In genomic region chr10:99115471-99116236, GRCm38 (mm10) we compare ENCODE assay signal across 12 mouse cellular contexts. TPM values are rescaled to one million over a fixed set of nuclear protein-coding genes. Genes with fewer than 3 reads are reported as not detected.
DNase-seq lines count a peak whose midpoint lies in the region; ATAC-seq and TF ChIP-seq lines count a peak whose summit lies in the region.
"Had no signal": no experiment of that assay in that cellular context is flagged by ENCODE, and none has a peak within 500 bp of the region (broad histone marks: within the 10 kb centered on the region; RNA-seq: fewer than 3 reads in every experiment).

No protein-coding gene starts in this region.

- H3K4me2 ChIP-seq in heart, embryonic 16.5 days (ENCODE audit: low read depth, low read length) = peak overlapping the region; percentile 53
- peak overlapping the region; percentile 28 for H3K4me2 ChIP-seq in intestine, embryonic 14.5 days (ENCODE audit: low read length)
- no peak overlapping the region for H3K4me2 ChIP-seq in stomach, postnatal 0 days (replicated peaks; ENCODE audit: low read depth)

- no peak overlapping the region for H3K27ac ChIP-seq in heart, embryonic 16.5 days (ENCODE audit: low read length)
- 0 out of 2 replicates have a peak overlapping the region, but pooled peaks have one; percentile 5 for H3K27ac ChIP-seq in spleen, adult 2 months (ENCODE audit: insufficient read depth, low read length)
- H3K27ac ChIP-seq in intestine, embryonic 14.5 days (ENCODE audit: low read depth) = peak overlapping the region; percentile 43; the same call in 1 of the 2 replicates
- peak overlapping the region; percentile 49 for H3K27ac ChIP-seq in stomach, postnatal 0 days (replicated peaks)
- H3K27ac ChIP-seq: gastrocnemius, adult 2 months had no signal

- peaks cover 10% of the 10 kb centered on the region for H3K4me1 ChIP-seq in heart, embryonic 16.5 days (ENCODE audit: control insufficient read depth, insufficient read depth, low read length)
- H3K4me1 ChIP-seq in spleen, adult 2 months (ENCODE audit: control insufficient read depth, insufficient read depth, insufficient read length) = peaks cover 17% of the 10 kb centered on the region; the same call in 1 of the 2 replicates
- H3K4me1 ChIP-seq in intestine, embryonic 14.5 days (replicated peaks; ENCODE audit: control insufficient read depth, insufficient read depth, low read length) = peaks cover 56% of the 10 kb centered on the region
- peaks cover 6% of the 10 kb centered on the region; the same call in 1 of the 2 replicates for H3K4me1 ChIP-seq in stomach, postnatal 0 days (replicated peaks; ENCODE audit: control insufficient read depth, insufficient read depth)

- peak; percentile 39; the same call in 1 of the 2 replicates for ATAC-seq in heart, embryonic 16.5 days (replicated peaks; ENCODE audit: extremely low read depth, insufficient read depth, low FRiP score)
- ATAC-seq in intestine, embryonic 14.5 days (replicated peaks; ENCODE audit: low FRiP score, low TSS enrichment, low read depth) = no peak
- ATAC-seq in stomach, postnatal 0 days (ENCODE audit: low FRiP score, low TSS enrichment) = no peak

- H3K9ac ChIP-seq in heart, embryonic 16.5 days (ENCODE audit: low read length) = no peak overlapping the region; the same call in 1 of the 2 replicates
- no peak overlapping the region for H3K9ac ChIP-seq in intestine, embryonic 14.5 days (ENCODE audit: low read length)
- H3K9ac ChIP-seq in stomach, postnatal 0 days (ENCODE audit: low read length) = no peak overlapping the region

- no peak for TF ChIP-seq EP300 in stomach, postnatal 0 days (optimal IDR thresholded peaks at IDR 0.05)

- H3K36me3 ChIP-seq in heart, embryonic 16.5 days (ENCODE audit: control insufficient read depth, insufficient read depth) = no peaks in the 10 kb centered on the region
- no peaks in the 10 kb centered on the region for H3K36me3 ChIP-seq in spleen, adult 2 months (ENCODE audit: control insufficient read depth, insufficient read depth, low read length)
- H3K36me3 ChIP-seq in intestine, embryonic 14.5 days (ENCODE audit: control insufficient read depth, insufficient read depth, low read length) = 0 out of 2 replicates have a peak, but pooled peaks cover 2% of the 10 kb centered on the region
- no peaks in the 10 kb centered on the region for H3K36me3 ChIP-seq in stomach, postnatal 0 days (ENCODE audit: control insufficient read depth, insufficient read depth, low read length)

- no peaks in the 10 kb centered on the region for H3K9me3 ChIP-seq in heart, embryonic 16.5 days (replicated peaks; ENCODE audit: control insufficient read depth, low read length)
- no peaks in the 10 kb centered on the region for H3K9me3 ChIP-seq in intestine, embryonic 14.5 days (ENCODE audit: control insufficient read depth, low read length)
- H3K9me3 ChIP-seq in stomach, postnatal 0 days (ENCODE audit: control insufficient read depth, low read length) = no peaks in the 10 kb centered on the region
- H3K9me3 ChIP-seq: G1E had no signal

- TF ChIP-seq CTCF in spleen, adult 2 months (IDR thresholded peaks at IDR 0.05; ENCODE audit: extremely low read depth, insufficient read depth, insufficient read length, insufficient replicate concordance) = no peak
- no peak for TF ChIP-seq CTCF in stomach, postnatal 0 days (IDR thresholded peaks at IDR 0.05; ENCODE audit: low read depth)

- WGBS in heart, embryonic 16.5 days = 24% methylated on average over 18 of the region's 18 CpGs
- 68% methylated on average over 18 of the region's 18 CpGs for WGBS in spleen, adult 2 months
- WGBS in intestine, embryonic 14.5 days = 27% methylated on average over 18 of the region's 18 CpGs
- WGBS in stomach, postnatal 0 days = 48% methylated on average over 18 of the region's 18 CpGs

- DNase-seq in heart, adult 18-20 months = no peak
- no peak for DNase-seq in spleen, adult 2 months (ENCODE audit: low read depth in 1 of 2, low spot score in 2 of 2)
- DNase-seq in spleen, adult 12 weeks (ENCODE audit: low spot score) = no peak
- peak; percentile 68 for DNase-seq in intestine, embryonic 14.5 days (ENCODE audit: low spot score)
- DNase-seq in stomach, postnatal 0 days (ENCODE audit: low spot score) = peak; percentile 39
- no peak for DNase-seq in urinary bladder, postnatal 36 days (ENCODE audit: low spot score in 2 of 2)
- no peak for DNase-seq in left cerebral cortex, adult 11 months (ENCODE audit: low spot score)
- DNase-seq: gastrocnemius, adult 2 months; layer of hippocampus, adult 9-11 months had no signal

- H3K4me3 ChIP-seq in heart, embryonic 16.5 days (ENCODE audit: low read length) = peak overlapping the region; percentile 31
- H3K4me3 ChIP-seq in spleen, adult 2 months (ENCODE audit: extremely low read depth, insufficient read depth, insufficient read length) = no peak overlapping the region
- H3K4me3 ChIP-seq in intestine, embryonic 14.5 days (ENCODE audit: low read depth, low read length) = no peak overlapping the region
- H3K4me3 ChIP-seq in stomach, postnatal 0 days (ENCODE audit: low read depth, low read length) = no peak overlapping the region
- H3K4me3 ChIP-seq: gastrocnemius, adult 2 months had no signal

- no peak for TF ChIP-seq POLR2A in spleen, adult 2 months (IDR thresholded peaks at IDR 0.05; ENCODE audit: low read depth, low read length)

- H3K27me3 ChIP-seq in heart, embryonic 16.5 days (ENCODE audit: control insufficient read depth, insufficient read depth, low read length) = no peaks in the 10 kb centered on the region
- H3K27me3 ChIP-seq in spleen, adult 2 months (ENCODE audit: control insufficient read depth, insufficient read depth, low read length) = no peaks in the 10 kb centered on the region
- H3K27me3 ChIP-seq in intestine, embryonic 14.5 days (replicated peaks; ENCODE audit: control insufficient read depth, insufficient read depth, low read length) = no peaks in the 10 kb centered on the region
- no peaks in the 10 kb centered on the region for H3K27me3 ChIP-seq in stomach, postnatal 0 days (ENCODE audit: control insufficient read depth, insufficient read depth, low read length)

RNA-seq across cellular contexts. Expression of gene Galnt4, which starts 7.7 kb away (rescaled TPM):
- 5.6 and 6.1 TPM in 2 replicates for polyA plus RNA-seq in heart, embryonic 16.5 days (2015; fragmentation: Nextera tagmentation; extraction: Ambion mirVana)
- 1 to 10 TPM; 2.1 to 2.7 TPM for total RNA-seq in heart, adult 18-20 months (2021)
- 1.5 TPM in 2 replicates for polyA plus RNA-seq in spleen, adult 2 months (2012; rRNA removed)
- polyA plus RNA-seq in intestine, embryonic 14.5 days (2014; fragmentation: Nextera tagmentation; extraction: Ambion mirVana) = 23.9 and 24.2 TPM in 2 replicates
- 34.0 and 34.9 TPM in 2 replicates for polyA plus RNA-seq in stomach, postnatal 0 days (2015; fragmentation: Nextera tagmentation; extraction: Ambion mirVana)

RNA-seq across cellular contexts. Expression of gene Poc1b, which starts 8.8 kb away (rescaled TPM):
- 8.1 and 10.0 TPM in 2 replicates for polyA plus RNA-seq in heart, embryonic 16.5 days (2015; fragmentation: Nextera tagmentation; extraction: Ambion mirVana)
- total RNA-seq in heart, adult 18-20 months (2021) = 1 to 10 TPM; 6.4 to 8.7 TPM
- polyA plus RNA-seq in spleen, adult 2 months (2012; rRNA removed) = 4.4 and 5.1 TPM in 2 replicates
- polyA plus RNA-seq in intestine, embryonic 14.5 days (2014; fragmentation: Nextera tagmentation; extraction: Ambion mirVana) = 29.7 and 33.5 TPM in 2 replicates
- polyA plus RNA-seq in stomach, postnatal 0 days (2015; fragmentation: Nextera tagmentation; extraction: Ambion mirVana) = 6.7 and 9.4 TPM in 2 replicates

RNA-seq across cellular contexts. Expression of gene Phxr2, which starts 10.5 kb away (rescaled TPM):
- not detected in 2 replicates for polyA plus RNA-seq in heart, embryonic 16.5 days (2015; fragmentation: Nextera tagmentation; extraction: Ambion mirVana)
- total RNA-seq in heart, adult 18-20 months (2021) = not detected
- polyA plus RNA-seq in spleen, adult 2 months (2012; rRNA removed) = not detected in 2 replicates
- not detected in 2 replicates for polyA plus RNA-seq in intestine, embryonic 14.5 days (2014; fragmentation: Nextera tagmentation; extraction: Ambion mirVana)
- not detected in 2 replicates for polyA plus RNA-seq in stomach, postnatal 0 days (2015; fragmentation: Nextera tagmentation; extraction: Ambion mirVana)
- total RNA-seq: G1E; gastrocnemius, adult 2 months had no signal
- polyA plus RNA-seq: G1E; lung, embryonic 16.5 days had no signal

Comparison
In these comparisons a context has a peak if more than half of its experiments do, and no peak if none do; other contexts are left out.
1. DNase-seq: peak in intestine, embryonic 14.5 days (single experiment) and stomach, postnatal 0 days (single experiment); none in heart, adult 18-20 months (0 of 2), spleen, adult 2 months (0 of 2), spleen, adult 12 weeks (single experiment), urinary bladder, postnatal 36 days (0 of 2) and left cerebral cortex, adult 11 months (single experiment).